Mouse (Mus musculus) MEL (cell line): ENCODE measurements around the gene Fbxo45. TPM values are rescaled to one million over a fixed set of nuclear protein-coding genes. Genes with fewer than 3 reads are reported as not detected.

Source experiments
- DNase-seq: peaks from one replicate; pipeline ENCODE4 v3.0.0; 2011; ENCODE audit warnings: low read depth, low spot score
- H3K27ac ChIP-seq: 2 replicates; pipeline ENCODE4 v1.5.1; 2012; ENCODE audit warnings: low read depth, mild to moderate bottlenecking, control low read depth, low read length, moderate library complexity; ENCODE audit not compliant: control insufficient read depth
- H3K27me3 ChIP-seq, 2 experiments: fragments of 150-350 bp in 1 of 2; sonication (generic) in 1 of 2; 2 replicates each; pipeline ENCODE4 v1.6.1; 2012; ENCODE audit warnings: low read length in 2 of 2, mild to moderate bottlenecking in 2 of 2, improper control_type of control experiment in 1 of 2, moderate library complexity in 1 of 2; ENCODE audit not compliant: insufficient read depth in 2 of 2, control insufficient read depth in 1 of 2
- H3K36me3 ChIP-seq, 2 experiments: 2 replicates each; pipeline ENCODE4 v1.6.1; 2012 to 2014; ENCODE audit warnings: low read length in 2 of 2, improper control_type of control experiment in 1 of 2, inconsistent platforms in 1 of 2, mild to moderate bottlenecking in 1 of 2; ENCODE audit not compliant: insufficient read depth in 2 of 2, control insufficient read depth in 1 of 2
- H3K4me1 ChIP-seq, 2 experiments: fragments of 150-350 bp in 1 of 2; sonication (generic) in 1 of 2; 2 replicates each; pipeline ENCODE4 v1.6.1; 2012; ENCODE audit warnings: low read length in 2 of 2, improper control_type of control experiment in 1 of 2, mild to moderate bottlenecking in 1 of 2; ENCODE audit not compliant: insufficient read depth in 2 of 2, control insufficient read depth in 1 of 2
- H3K4me3 ChIP-seq, 2 experiments: fragments of 150-350 bp in 1 of 2; sonication (generic) in 1 of 2; 2 replicates each; pipeline ENCODE4 v1.5.1; 2012; ENCODE audit warnings: low read depth in 2 of 2, low read length in 2 of 2, mild to moderate bottlenecking in 2 of 2, moderate library complexity in 2 of 2, control low read depth in 1 of 2, improper control_type of control experiment in 1 of 2; ENCODE audit not compliant: control insufficient read depth in 1 of 2, insufficient read depth in 1 of 2
- H3K79me2 ChIP-seq: 2 replicates; pipeline ENCODE4 v1.6.1; 2012; ENCODE audit warnings: mild to moderate bottlenecking, low read length, moderate library complexity; ENCODE audit not compliant: control insufficient read depth, poor library complexity, insufficient read depth
- H3K9ac ChIP-seq: 2 replicates; pipeline ENCODE4 v1.6.1; 2012; ENCODE audit warnings: low read depth, mild to moderate bottlenecking, control low read depth, low read length, moderate library complexity; ENCODE audit not compliant: control insufficient read depth, poor library complexity, severe bottlenecking
- H3K9me3 ChIP-seq: fragments of 150-350 bp; sonication (generic); replicated peaks from 2 replicates; pipeline ENCODE4 v1.6.1; 2012; ENCODE audit warnings: mild to moderate bottlenecking, low read length, improper control_type of control experiment, moderate library complexity; ENCODE audit not compliant: insufficient read depth
- BHLHE40 ChIP-seq: IDR thresholded peaks from 2 replicates; pipeline ENCODE4 v1.6.1; 2012; ENCODE audit warnings: low read depth, mild to moderate bottlenecking, inconsistent platforms, low read length, improper control_type of control experiment, borderline replicate concordance
- CHD2 ChIP-seq: IDR thresholded peaks from 2 replicates; pipeline ENCODE4 v1.6.1; 2011; ENCODE audit warnings: low read length, improper control_type of control experiment
- CTCF ChIP-seq, 3 experiments: IDR thresholded peaks in 2 of 3; conservative IDR thresholded peaks in 1 of 3; 2 replicates each; pipeline ENCODE4 v1.5.1; 2011 to 2012; ENCODE audit warnings: low read length in 3 of 3, low read depth in 2 of 3, mild to moderate bottlenecking in 2 of 3, improper control_type of control experiment in 1 of 3, inconsistent platforms in 1 of 3, mixed read lengths in 1 of 3, moderate library complexity in 1 of 3; ENCODE audit not compliant: control insufficient read depth in 1 of 3, insufficient read depth in 1 of 3, poor library complexity in 1 of 3, severe bottlenecking in 1 of 3
- E2F4 ChIP-seq: IDR thresholded peaks from 2 replicates; pipeline ENCODE4 v1.6.1; 2011; ENCODE audit warnings: low read depth, low read length, improper control_type of control experiment, borderline replicate concordance
- ELF1 ChIP-seq: IDR thresholded peaks from 2 replicates; pipeline ENCODE4 v1.6.1; 2014; ENCODE audit warnings: low read depth, mild to moderate bottlenecking, inconsistent platforms, low read length, improper control_type of control experiment, moderate library complexity
- GABPA ChIP-seq: IDR thresholded peaks from 2 replicates; pipeline ENCODE4 v1.6.1; 2012; ENCODE audit warnings: low read depth, mild to moderate bottlenecking, inconsistent platforms, low read length, improper control_type of control experiment, moderate library complexity
- GATA1 ChIP-seq: IDR thresholded peaks from 2 replicates; pipeline ENCODE4 v1.6.1; 2011; ENCODE audit warnings: low read depth, low read length, improper control_type of control experiment
- HCFC1 ChIP-seq: IDR thresholded peaks from 2 replicates; pipeline ENCODE4 v1.6.1; 2012; ENCODE audit warnings: low read depth, mild to moderate bottlenecking, inconsistent platforms, low read length, improper control_type of control experiment, moderate library complexity
- KAT2A ChIP-seq: conservative IDR thresholded peaks from 2 replicates; pipeline ENCODE4 v1.6.1; 2012; ENCODE audit warnings: low read depth, low read length, improper control_type of control experiment, inconsistent platforms
- MAX ChIP-seq: IDR thresholded peaks from 2 replicates; pipeline ENCODE4 v1.6.1; 2011; ENCODE audit warnings: low read length, improper control_type of control experiment
- MYC ChIP-seq: IDR thresholded peaks from 2 replicates; pipeline ENCODE4 v1.6.1; 2011; ENCODE audit warnings: low read depth, mild to moderate bottlenecking, low read length, improper control_type of control experiment, moderate library complexity
- NRF1 ChIP-seq: IDR thresholded peaks from 2 replicates; pipeline ENCODE4 v1.6.1; 2014; ENCODE audit warnings: low read depth, mild to moderate bottlenecking, inconsistent platforms, low read length, improper control_type of control experiment, moderate library complexity; ENCODE audit not compliant: poor library complexity, insufficient read depth, severe bottlenecking
- POLR2A ChIP-seq, 2 experiments: IDR thresholded peaks; 2 replicates each; pipeline ENCODE4 v1.6.1; 2011 to 2012; ENCODE audit warnings: low read length in 2 of 2, mild to moderate bottlenecking in 2 of 2, control low read depth in 1 of 2, improper control_type of control experiment in 1 of 2, low read depth in 1 of 2, moderate library complexity in 1 of 2; ENCODE audit not compliant: control insufficient read depth in 1 of 2, insufficient read depth in 1 of 2, poor library complexity in 1 of 2
- RAD21 ChIP-seq: IDR thresholded peaks from 2 replicates; pipeline ENCODE4 v1.6.1; 2011; ENCODE audit warnings: mild to moderate bottlenecking, low read depth, low read length, improper control_type of control experiment
- SIN3A ChIP-seq: IDR thresholded peaks from 2 replicates; pipeline ENCODE4 v1.6.1; 2012; ENCODE audit warnings: low read length, improper control_type of control experiment, inconsistent platforms
- SMC3 ChIP-seq: IDR thresholded peaks from 2 replicates; pipeline ENCODE4 v1.6.1; 2011; ENCODE audit warnings: low read depth, low read length, improper control_type of control experiment
- TCF12 ChIP-seq: IDR thresholded peaks from 2 replicates; pipeline ENCODE4 v1.6.1; 2014; ENCODE audit warnings: low read depth, mild to moderate bottlenecking, inconsistent platforms, low read length, improper control_type of control experiment, moderate library complexity
- UBTF ChIP-seq: IDR thresholded peaks from 2 replicates; pipeline ENCODE4 v1.6.1; 2012; ENCODE audit warnings: low read depth, mild to moderate bottlenecking, inconsistent platforms, low read length, improper control_type of control experiment, moderate library complexity, borderline replicate concordance; ENCODE audit not compliant: insufficient read depth
- ZKSCAN1 ChIP-seq: IDR thresholded peaks from 2 replicates; pipeline ENCODE4 v1.6.1; 2012; ENCODE audit warnings: low read depth, mild to moderate bottlenecking, inconsistent platforms, low read length, improper control_type of control experiment, moderate library complexity
- polyA plus RNA-seq, 2 experiments: library from polyadenylated mRNA; stranded (reverse) in 1 of 2; unstranded in 1 of 2; fragments of >175 nt in 1 of 2; fragments of >200 nt in 1 of 2; gene quantifications; 2 replicates each; pipeline versions ENCODE4 v1.2.1 to v1.2.4; 2012; ENCODE audit warnings: low replicate concordance in 2 of 2, low read depth in 1 of 2; ENCODE audit not compliant: insufficient read length in 2 of 2, insufficient read depth in 1 of 2, missing spikeins in 1 of 2
- total RNA-seq: library from RNA; depleted of rRNA; stranded (reverse); fragments of 300-350 nt; gene quantifications from 2 replicates; pipeline ENCODE4 v1.2.3, GENCODE M21; 2012

The Fbxo45 gene
- total and polyA plus RNA-seq, 3 experiments: 15.4 to 19.3 TPM; not detected in 1

- Histone ChIP-seq H3K4me3 (no peak overlapping the region), H3K9ac (no peak overlapping the region), H3K79me2 (0 out of 2 replicates have a peak, but pooled peaks cover 2% of the 10 kb centered on the region), H3K36me3 (peaks cover 0 to 46% of the 10 kb centered on the region in 2 experiments; a peak in 2 of 4 replicates), H3K27ac (no peak overlapping the region), H3K27me3 (no peaks in the 10 kb centered on the region), H3K4me1 (no peaks in the 10 kb centered on the region), H3K9me3 (no peaks in the 10 kb centered on the region)
- no peak for DNase-seq
- TF ChIP-seq BHLHE40: no peak
- no peak for TF ChIP-seq GATA1
- TF ChIP-seq KAT2A: no peak
- TF ChIP-seq ELF1: no peak
- no peak for TF ChIP-seq ZKSCAN1
- TF ChIP-seq CTCF (IDR thresholded peaks at IDR 0.05 in 2 of 3, conservative IDR thresholded peaks at IDR 0.05 in 1 of 3; ENCODE audit: control insufficient read depth in 1 of 3, insufficient read depth in 1 of 3, low read depth in 2 of 3, low read length in 3 of 3, poor library complexity in 1 of 3, severe bottlenecking in 1 of 3): no peak
- no peak for TF ChIP-seq E2F4
- TF ChIP-seq CHD2: no peak
- TF ChIP-seq SMC3: no peak
- TF ChIP-seq SIN3A: no peak
- no peak for TF ChIP-seq NRF1
- no peak for TF ChIP-seq RAD21
- TF ChIP-seq HCFC1: no peak
Measured at GRCm38 (mm10) chr16:32291821-32292220, 44.9 kb upstream of the Fbxo45 start.

DNA sequence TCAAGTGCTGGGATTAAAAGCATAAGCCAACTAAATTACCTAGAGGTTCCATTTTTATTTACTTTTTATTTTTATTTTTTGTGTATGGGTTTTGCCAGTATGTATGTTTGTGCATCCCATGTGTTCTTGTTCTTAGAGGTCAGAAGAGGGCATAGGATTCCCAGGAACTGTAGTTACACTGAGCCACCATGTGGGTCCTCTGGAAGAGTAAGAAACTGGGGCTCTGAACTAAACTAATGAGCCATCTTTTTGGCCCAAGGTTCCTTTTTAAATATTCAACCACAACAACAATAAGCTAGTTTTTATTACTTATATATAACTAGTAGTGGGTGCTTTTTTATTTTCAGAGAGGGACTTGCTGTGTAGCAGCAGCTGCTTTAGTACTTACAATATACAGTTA is 35.6 kb upstream of the Fbxo45 start:
- H3K4me1 ChIP-seq: no peaks in the 10 kb centered on the region; a peak in 1 of 4 replicates
- no peak overlapping the region for H3K4me3 ChIP-seq
- H3K9ac ChIP-seq: no peak overlapping the region
- H3K27ac ChIP-seq: no peak overlapping the region
- peaks cover 32% of the 10 kb centered on the region for H3K79me2 ChIP-seq
- H3K9me3 ChIP-seq: no peaks in the 10 kb centered on the region
- H3K27me3 ChIP-seq: no peaks in the 10 kb centered on the region
- TF ChIP-seq UBTF: no peak
- no peak for TF ChIP-seq MYC
- no peak for TF ChIP-seq TCF12
- no peak for TF ChIP-seq GABPA
- TF ChIP-seq MAX: no peak
- no peak for TF ChIP-seq POLR2A (IDR thresholded peaks at IDR 0.05; ENCODE audit: control insufficient read depth in 1 of 2, insufficient read depth in 1 of 2, low read depth in 1 of 2, low read length in 2 of 2, poor library complexity in 1 of 2)
- no peak for DNase-seq
- peaks cover 11 to 28% of the 10 kb centered on the region in 2 experiments for H3K36me3 ChIP-seq
